Mouse (Mus musculus) 3134 (cell line): ENCODE data around the gene Olfr710.
"Not testable (repeated sequence)": the region's sequence is repeated elsewhere in the genome, so short reads cannot be mapped to it uniquely, and the experiment has no call there.

Experiments used
- DNase-seq: peaks from one replicate; pipeline ENCODE4 v3.0.0-alpha.2; 2011; ENCODE audit warnings: low spot score; ENCODE audit not compliant: insufficient read length; ENCODE audit errors: extremely low read depth

Olfr710 gene

GRCm38 (mm10) chr7:106948212-106948611 lies at the start of gene Olfr710:
TSS of gene Olfr710 (minus strand) at chr7:106948312.
- no peak for DNase-seq

- DNase-seq, result no peak
These were observed 37.1 kb upstream of the Olfr710 start for GRCm38 (mm10) chr7:106985236-106985635.

GRCm38 (mm10) chr7:106975353-106975752 lies 27.2 kb upstream of the Olfr710 start, which contains the start of gene Olfr711:
TSS of gene Olfr711 (minus strand) at chr7:106975453.
- DNase-seq, result no peak

GRCm38 (mm10) chr7:106967503-106967902 lies 19.4 kb upstream of the Olfr710 start:
- DNase-seq, result not testable (repeated sequence)

GRCm38 (mm10) chr7:106963837-106964236 lies 15.7 kb upstream of the Olfr710 start, which contains the start of gene Olfr6:
TSS of gene Olfr6 (minus strand) at chr7:106963937.
- DNase-seq, result no peak

- no peak for DNase-seq
These were observed 16.0 kb downstream of the Olfr710 start, which contains the start of gene Olfr709-ps1 for GRCm38 (mm10) chr7:106932119-106932518. TSS of gene Olfr709-ps1 (minus strand) at chr7:106932219.

GRCm38 (mm10) chr7:106920961-106921360 lies 27.2 kb downstream of the Olfr710 start:
- not testable (repeated sequence) for DNase-seq

GRCm38 (mm10) chr7:106907676-106908075 lies 40.4 kb downstream of the Olfr710 start, which contains the start of gene Olfr1532-ps1:
TSS of gene Olfr1532-ps1 (plus strand) at chr7:106908001.
- DNase-seq, result no peak

- DNase-seq, result not testable (repeated sequence)
These were observed 47.0 kb downstream of the Olfr710 start, which contains the start of gene Olfr707 for GRCm38 (mm10) chr7:106901141-106901540. TSS of gene Olfr707 (minus strand) at chr7:106901241.
